Mouse (Mus musculus) left cerebral cortex, postnatal 10 days (tissue): ENCODE measurements at regions not wholly inside any gene's neighbourhood (a gene's known extent, or its start where the extent isn't known, plus 50 kb on each side); places are given as distances from the start of the nearest gene placed in this dataset. TPM values are rescaled to one million over a fixed set of nuclear protein-coding genes. Genes with fewer than 3 reads are reported as not detected.
"Not testable (repeated sequence)": the region's sequence is repeated elsewhere in the genome, so short reads cannot be mapped to it uniquely, and the experiment has no call there.

Source experiments
- DNase-seq, 2 experiments: peaks; one replicate each; pipeline ENCODE4 v3.0.0; 2021 to 2022; ENCODE audit warnings: low spot score in 2 of 2, mixed read lengths in 1 of 2; ENCODE audit errors: extremely low spot score in 1 of 2
- intact Hi-C: fragments of 180-260 bp; cut with DNase I; formaldehyde crosslinking; loops from one replicate; pipeline ENCODE4 v1.15.1; 2025
- microRNA-seq: library from miRNA; unstranded; fragments of <30 nt; microRNA quantifications from one replicate; pipeline ENCODE4 v1.2.0, GENCODE M21; 2022

DNA sequence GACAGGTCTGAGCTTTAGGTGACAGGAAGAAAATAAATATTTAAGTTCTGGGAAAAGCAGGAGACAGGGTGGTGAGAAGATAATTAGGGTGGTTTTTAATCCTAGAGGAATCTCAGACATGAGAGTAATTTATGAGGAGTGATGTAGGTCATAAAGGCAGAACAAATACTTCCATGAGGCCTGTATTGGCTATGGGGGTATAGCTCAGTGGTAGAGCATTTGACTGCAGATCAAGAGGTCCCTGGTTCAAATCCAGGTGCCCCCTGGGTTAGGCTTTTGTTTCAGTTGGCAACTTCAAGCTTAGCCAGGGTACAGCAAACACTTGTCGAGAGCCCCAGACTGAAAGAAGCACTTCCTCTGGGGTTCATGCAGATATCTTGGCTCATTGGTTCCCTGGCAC is 66.3 kb upstream of the Acpp start:
- intact Hi-C loops: no loop called here
- no peak for DNase-seq

GRCm38 (mm10) chr9:104401673-104402072 is 64.1 kb upstream of the Acpp start:
- DNase-seq: no peak
- intact Hi-C loops: no loop called here

DNA sequence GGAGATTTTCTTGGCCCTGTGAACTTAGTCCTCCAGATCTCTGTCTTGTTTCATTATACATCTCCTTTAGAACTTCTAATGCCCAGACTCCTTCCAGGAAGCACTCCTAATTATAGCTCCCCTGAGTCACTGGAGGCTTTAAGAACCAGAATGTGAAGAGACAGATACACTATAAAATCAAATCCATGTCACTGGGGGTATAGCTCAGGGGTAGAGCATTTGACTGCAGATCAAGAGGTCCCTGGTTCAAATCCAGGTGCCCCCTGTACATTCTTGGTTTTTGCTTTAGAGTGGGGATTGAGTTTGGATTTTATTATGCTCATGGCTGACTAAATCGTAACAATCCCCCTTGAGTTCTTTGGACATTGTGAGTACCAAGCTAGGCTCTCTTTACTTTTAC is 62.4 kb upstream of the Acpp start:
- DNase-seq: no peak
- intact Hi-C loops: no loop called here

DNA sequence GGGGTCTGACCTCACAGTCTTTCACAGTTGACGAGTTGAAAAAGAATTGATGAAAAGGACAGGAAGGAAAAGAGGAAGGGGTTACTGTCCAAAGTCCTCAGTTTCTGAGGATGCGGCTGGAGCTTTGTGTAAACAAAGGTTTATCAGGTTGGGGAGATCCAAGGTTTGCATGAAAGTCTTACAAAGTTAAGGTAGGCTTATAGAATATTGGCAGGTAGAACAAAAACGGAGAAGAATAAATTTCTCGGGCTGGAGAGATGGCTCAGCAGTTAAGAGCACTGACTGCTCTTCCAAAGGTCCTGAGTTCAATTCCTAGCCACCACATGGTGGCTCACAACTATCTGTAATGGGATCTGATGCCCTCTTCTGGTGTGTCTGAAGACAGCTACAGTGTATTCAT is 60.9 kb upstream of the Acpp start:
- DNase-seq, intact Hi-C loops: not testable (repeated sequence)

GRCm38 (mm10) chr9:104387805-104388204 is 50.3 kb upstream of the Acpp start:
- intact Hi-C loops: no loop called here
- DNase-seq: no peak

Small RNA genes in the stretch of these regions (microRNA-seq; reads per million reads assigned to microRNA genes)
- not detected for gene Mir2136
